ENCODE assay signal across 10 mouse cellular contexts in the genomic region with DNA sequence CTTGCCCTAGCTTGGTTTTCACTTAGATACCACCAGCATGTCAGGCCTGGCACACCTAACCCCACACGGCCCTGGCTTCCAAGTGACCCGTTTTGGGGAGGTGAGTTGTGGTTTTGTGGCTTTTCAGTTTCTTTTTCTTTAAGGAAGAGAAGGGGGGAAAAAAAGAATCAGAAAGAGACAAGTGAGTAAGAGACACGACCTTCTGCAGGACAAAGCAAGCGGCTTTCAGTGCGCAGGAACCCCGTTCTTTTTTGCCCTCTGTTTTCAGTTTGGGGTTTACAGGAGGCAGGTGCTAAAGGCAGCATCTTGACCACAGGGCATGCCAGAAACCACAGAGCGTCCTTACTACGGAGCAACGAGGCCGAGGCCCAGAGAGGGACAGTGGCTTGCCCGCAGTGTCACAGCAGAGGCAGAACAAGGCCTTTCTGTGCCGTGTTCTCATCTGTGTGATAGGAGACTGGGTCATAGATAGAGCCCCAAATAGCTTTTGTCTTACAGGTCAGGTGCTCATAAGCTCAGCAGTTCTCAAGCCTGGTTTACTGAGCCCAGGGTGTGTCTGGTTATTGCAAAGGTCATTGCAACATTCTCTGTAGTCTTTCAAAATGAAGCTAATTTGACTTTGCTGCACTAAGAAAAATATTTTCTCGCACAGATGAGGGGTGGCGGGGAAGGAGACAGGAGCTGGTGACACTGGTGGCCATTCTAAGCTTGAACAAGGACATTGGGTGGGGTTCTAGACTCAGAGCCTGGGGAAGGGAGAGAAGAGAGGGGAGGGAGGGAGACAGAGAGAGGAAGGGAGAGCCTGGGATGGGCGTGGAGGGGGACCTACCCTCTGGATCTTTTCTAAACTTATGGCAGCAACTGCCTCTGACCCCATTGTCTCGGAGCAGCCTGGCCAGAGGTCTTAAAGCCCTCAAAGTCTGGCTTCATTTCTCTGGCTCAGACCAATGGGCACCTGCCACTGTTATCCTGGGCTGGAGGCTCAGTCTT. TPM values are rescaled to one million over a fixed set of nuclear protein-coding genes. Genes with fewer than 3 reads are reported as not detected.
A peak's percentile ranks its signal among the peaks of the same experiment; 100 is the strongest.
DNase-seq lines count a peak whose midpoint lies in the region; ATAC-seq and TF ChIP-seq lines count a peak whose summit lies in the region.
"Had no signal": no experiment of that assay in that cellular context is flagged by ENCODE, and none has a peak within 500 bp of the region (broad histone marks: within the 10 kb centered on the region; RNA-seq: fewer than 3 reads in every experiment).

No protein-coding gene starts in this region.

- peaks cover 11% of the 10 kb centered on the region for H3K4me1 ChIP-seq in hindbrain, embryonic 16.5 days (ENCODE audit: control insufficient read depth, insufficient read depth, low read depth, low read length)
- peaks cover 49% of the 10 kb centered on the region for H3K4me1 ChIP-seq in hindbrain, embryonic 10.5 days (replicated peaks)
- peaks cover 73% of the 10 kb centered on the region for H3K4me1 ChIP-seq in E14TG2a.4 (replicated peaks; ENCODE audit: low read depth, low read length)

- H3K9ac ChIP-seq in hindbrain, embryonic 16.5 days (ENCODE audit: low read depth, low read length), result peak overlapping the region; percentile 10; the same call in 1 of the 2 replicates

- H3K9me3 ChIP-seq in hindbrain, embryonic 16.5 days (ENCODE audit: control insufficient read depth, low read length), result no peaks in the 10 kb centered on the region
- no peaks in the 10 kb centered on the region for H3K9me3 ChIP-seq in hindbrain, embryonic 10.5 days
- no peaks in the 10 kb centered on the region for H3K9me3 ChIP-seq in E14TG2a.4 (ENCODE audit: low read length)

- H3K4me3 ChIP-seq in hindbrain, embryonic 16.5 days (ENCODE audit: low read length), result no peak overlapping the region
- H3K4me3 ChIP-seq in hindbrain, embryonic 10.5 days, result no peak overlapping the region
- 0 out of 2 replicates have a peak overlapping the region, but pooled peaks have one; percentile 29 for H3K4me3 ChIP-seq in E14TG2a.4 (replicated peaks; ENCODE audit: low read length)

- ATAC-seq in hindbrain, embryonic 16.5 days, result no peak
- peak; percentile 45 for ATAC-seq in granulocyte monocyte progenitor cell, adult 5-6 weeks (replicated peaks; ENCODE audit: poor library complexity, severe bottlenecking)
- ATAC-seq in monocyte, adult 5-6 weeks (replicated peaks; ENCODE audit: insufficient number of reproducible peaks, low FRiP score, low TSS enrichment, poor library complexity, severe bottlenecking), result peak; percentile 65
- ATAC-seq: midbrain, embryonic 16.5 days had no signal

- no peaks in the 10 kb centered on the region for H3K36me3 ChIP-seq in hindbrain, embryonic 16.5 days (ENCODE audit: control insufficient read depth, insufficient read depth, low read length)
- H3K36me3 ChIP-seq in hindbrain, embryonic 10.5 days, result 0 out of 2 replicates have a peak, but pooled peaks cover 3% of the 10 kb centered on the region
- H3K36me3 ChIP-seq in E14TG2a.4 (ENCODE audit: insufficient read depth, low read length), result no peaks in the 10 kb centered on the region

- no peak for TF ChIP-seq CTCF in E14TG2a.4 (conservative IDR thresholded peaks at IDR 0.05; ENCODE audit: low read length)

- WGBS in hindbrain, embryonic 16.5 days, result 78% methylated on average over 16 of the region's 16 CpGs
- 82% methylated on average over 16 of the region's 16 CpGs for WGBS in hindbrain, embryonic 10.5 days

- no peak for DNase-seq in hindbrain, embryonic 10.5 days (ENCODE audit: low spot score)
- DNase-seq in ovary, postnatal 14 days (ENCODE audit: low spot score), result no peak
- no peak for DNase-seq in thymus, postnatal 10 days (ENCODE audit: low spot score in 2 of 2)
- DNase-seq: right cerebral cortex, adult 18-20 months had no signal

- no peaks in the 10 kb centered on the region for H3K27me3 ChIP-seq in hindbrain, embryonic 16.5 days (replicated peaks; ENCODE audit: control insufficient read depth, insufficient read depth, low read length)
- no peaks in the 10 kb centered on the region for H3K27me3 ChIP-seq in hindbrain, embryonic 10.5 days (ENCODE audit: insufficient read depth, poor library complexity, severe bottlenecking)
- H3K27me3 ChIP-seq in E14TG2a.4 (ENCODE audit: insufficient read depth, low read length), result peaks cover under 1% of the 10 kb centered on the region

- H3K27ac ChIP-seq in hindbrain, embryonic 16.5 days (ENCODE audit: low read depth, low read length), result no peak overlapping the region
- no peak overlapping the region for H3K27ac ChIP-seq in hindbrain, embryonic 10.5 days

- no peak overlapping the region for H3K4me2 ChIP-seq in hindbrain, embryonic 16.5 days (ENCODE audit: low read length)

RNA-seq across cellular contexts. Expression of gene Mxi1, which starts 8.1 kb away (rescaled TPM):
- 18.9 and 27.8 TPM in 2 replicates for polyA plus RNA-seq in hindbrain, embryonic 16.5 days (2015; fragmentation: Nextera tagmentation; extraction: Ambion mirVana)
- polyA plus RNA-seq in hindbrain, embryonic 10.5 days (2016; fragmentation: Nextera tagmentation; extraction: Ambion mirVana), result 33.3 and 47.9 TPM in 2 replicates
- total RNA-seq in granulocyte monocyte progenitor cell, adult 5-6 weeks (2014; fragmentation: Nextera tagmentation), result 19.6 and 28.2 TPM in 2 replicates
- total RNA-seq in granulocyte monocyte progenitor cell, adult 5-6 weeks (2017), result 50.7 and 54.9 TPM in 2 replicates
- total RNA-seq in monocyte, adult 5-6 weeks (2017), result 87.9 to 137 TPM (median 113 TPM) in 3 replicates

RNA-seq across cellular contexts. Expression of gene Gm10197, which starts 53.1 kb away (rescaled TPM):
- not detected in 2 replicates for polyA plus RNA-seq in hindbrain, embryonic 16.5 days (2015; fragmentation: Nextera tagmentation; extraction: Ambion mirVana)
- polyA plus RNA-seq in hindbrain, embryonic 10.5 days (2016; fragmentation: Nextera tagmentation; extraction: Ambion mirVana), result not detected in 2 replicates
- not detected in 2 replicates for total RNA-seq in granulocyte monocyte progenitor cell, adult 5-6 weeks (2014; fragmentation: Nextera tagmentation)
- total RNA-seq in granulocyte monocyte progenitor cell, adult 5-6 weeks (2017), result not detected in 2 replicates
- not detected in 3 replicates for total RNA-seq in monocyte, adult 5-6 weeks (2017)
- total RNA-seq: left cerebral cortex, postnatal 36 days had no signal
- polyA plus RNA-seq: midbrain, embryonic 16.5 days had no signal
